Mouse (Mus musculus) c-Kit-positive CD71-positive TER-119-negative erythroid progenitor cells, embryonic 14.5 days (primary cell): ENCODE results near the gene Pemt.

Source experiments
- DNase-seq: peaks from one replicate; pipeline ENCODE4 v3.0.0-alpha.2; 2013; ENCODE audit warnings: low read depth

The Pemt gene

GRCm38 (mm10) chr11:60046058-60046735 lies at the start of gene Pemt:
Pemt (minus strand) TSS chr11:60046489.
- DNase-seq, result peak; percentile 86

- no peak for DNase-seq
Measured at GRCm38 (mm10) chr11:60094909-60095810, 48.9 kb upstream of the Pemt start.

- no peak for DNase-seq
Measured at GRCm38 (mm10) chr11:60093984-60094587, 47.8 kb upstream of the Pemt start.

GRCm38 (mm10) chr11:60093227-60093626 lies 46.9 kb upstream of the Pemt start:
- DNase-seq, result no peak

- DNase-seq, result no peak
Measured at GRCm38 (mm10) chr11:60091422-60091761, 45.1 kb upstream of the Pemt start.

GRCm38 (mm10) chr11:60090696-60091421 lies 44.6 kb upstream of the Pemt start:
- DNase-seq, result peak; percentile 42

GRCm38 (mm10) chr11:60088947-60089346 lies 42.7 kb upstream of the Pemt start:
- DNase-seq, result no peak

GRCm38 (mm10) chr11:60086676-60087075 lies 40.4 kb upstream of the Pemt start:
- DNase-seq, result no peak

GRCm38 (mm10) chr11:60084589-60084988 lies 38.3 kb upstream of the Pemt start:
- DNase-seq, result peak; percentile 57

- peak; percentile 72 for DNase-seq
Measured at GRCm38 (mm10) chr11:60076790-60077189, 30.5 kb upstream of the Pemt start.

- DNase-seq, result no peak
Measured at GRCm38 (mm10) chr11:60076183-60076582, 29.9 kb upstream of the Pemt start.

GRCm38 (mm10) chr11:60073936-60074502 lies 27.7 kb upstream of the Pemt start:
- DNase-seq, result no peak

- DNase-seq, result no peak
Measured at GRCm38 (mm10) chr11:60073121-60073520, 26.8 kb upstream of the Pemt start.

- DNase-seq, result no peak
Measured at GRCm38 (mm10) chr11:60071221-60071620, 24.9 kb upstream of the Pemt start.

- DNase-seq, result peak; percentile 33
Measured at GRCm38 (mm10) chr11:60070599-60070998, 24.3 kb upstream of the Pemt start.

GRCm38 (mm10) chr11:60068631-60069030 lies 22.3 kb upstream of the Pemt start:
- no peak for DNase-seq

GRCm38 (mm10) chr11:60067646-60068045 lies 21.4 kb upstream of the Pemt start:
- DNase-seq, result no peak

- no peak for DNase-seq
Measured at GRCm38 (mm10) chr11:60065267-60065666, 19.0 kb upstream of the Pemt start.

GRCm38 (mm10) chr11:60061504-60062006 lies 15.3 kb upstream of the Pemt start:
- no peak for DNase-seq

GRCm38 (mm10) chr11:60060026-60060425 lies 13.7 kb upstream of the Pemt start:
- no peak for DNase-seq

- DNase-seq, result no peak
Measured at GRCm38 (mm10) chr11:60058441-60058840, 12.2 kb upstream of the Pemt start.

GRCm38 (mm10) chr11:60057987-60058386 lies 11.7 kb upstream of the Pemt start:
- no peak for DNase-seq
